Mouse (Mus musculus): ENCODE measurements at regions not wholly inside any gene's neighbourhood (a gene's known extent, or its start where the extent isn't known, plus 50 kb on each side); places are given as distances from the start of the nearest gene placed in this dataset.

DNA sequence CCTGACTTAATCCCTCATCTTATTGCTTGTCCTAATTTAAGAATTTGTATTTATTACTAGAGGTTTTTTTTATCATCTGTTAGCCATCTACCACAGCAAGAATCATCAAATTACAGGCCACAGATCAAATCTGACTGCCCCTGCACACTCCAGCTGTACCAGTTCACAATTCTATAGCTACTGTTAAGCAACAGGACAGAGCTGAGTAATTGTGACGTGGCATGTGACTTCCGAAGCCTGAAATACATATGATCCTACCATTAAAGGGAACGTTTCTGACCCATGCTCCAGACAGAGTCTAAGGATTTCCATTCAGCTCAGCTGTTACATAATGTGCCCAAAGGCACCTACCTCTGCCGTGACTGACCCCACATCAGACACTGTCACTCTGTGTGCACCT lies 74.0 kb upstream of the Mboat1 start:
- H3K27me3 ChIP-seq = no peaks in the 10 kb centered on the region
- no peak overlapping the region for H3K4me3 ChIP-seq (replicated peaks)
- no peak overlapping the region for H3K9ac ChIP-seq
- H3K9me3 ChIP-seq (replicated peaks) = no peaks in the 10 kb centered on the region
- no peak for ATAC-seq (replicated peaks; ENCODE audit: low FRiP score)
- H3K27ac ChIP-seq = no peak overlapping the region
- 52% methylated on average over 4 of the region's 4 CpGs for WGBS
- no peak overlapping the region for H3K4me2 ChIP-seq
- no peaks in the 10 kb centered on the region for H3K4me1 ChIP-seq
- H3K36me3 ChIP-seq = no peaks in the 10 kb centered on the region

- H3K4me1 ChIP-seq = peaks cover 10% of the 10 kb centered on the region
- H3K36me3 ChIP-seq = no peaks in the 10 kb centered on the region
- H3K9me3 ChIP-seq (replicated peaks) = no peaks in the 10 kb centered on the region
- no peak overlapping the region for H3K27ac ChIP-seq
- 80% methylated on average over 3 of the region's 3 CpGs for WGBS
- no peak overlapping the region for H3K4me3 ChIP-seq (replicated peaks)
- no peak for ATAC-seq (replicated peaks; ENCODE audit: low FRiP score)
- no peak overlapping the region for H3K4me2 ChIP-seq
- no peaks in the 10 kb centered on the region for H3K27me3 ChIP-seq
- H3K9ac ChIP-seq = no peak overlapping the region
These were observed 69.3 kb upstream of the E2f3 start for GRCm38 (mm10) chr13:30055141-30055645.

DNA sequence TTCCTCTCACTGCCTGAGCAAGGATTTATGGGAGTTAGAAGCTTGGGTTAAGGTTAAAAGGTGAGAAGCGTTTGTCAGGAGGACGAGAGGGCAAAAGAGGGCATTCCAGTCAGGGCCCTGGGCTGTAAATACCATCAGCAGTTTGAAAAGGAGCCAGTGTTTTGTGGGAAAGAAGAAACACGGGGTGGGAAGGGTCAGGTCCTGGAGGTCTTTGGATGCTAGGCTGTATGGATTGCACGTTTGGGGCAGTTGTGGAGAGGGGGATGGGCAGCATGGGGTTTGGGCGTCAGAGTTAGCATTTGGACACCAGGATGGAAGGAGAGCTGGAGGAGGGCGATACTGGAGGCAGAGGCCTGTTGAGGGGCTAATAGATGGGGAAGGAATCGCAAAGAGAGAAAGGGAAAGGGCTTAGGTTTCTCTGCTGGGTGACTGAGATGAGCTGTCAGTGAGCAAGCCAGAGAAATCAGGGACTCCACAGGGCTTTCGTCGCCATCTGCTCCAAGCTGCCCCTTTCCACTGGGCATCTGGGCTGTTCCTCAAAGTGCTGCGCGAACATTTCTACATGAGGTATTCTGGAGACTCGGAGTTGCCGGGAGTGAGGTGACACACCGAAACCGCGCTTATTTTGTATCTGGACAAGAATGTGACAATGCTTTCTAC lies 66.2 kb upstream of the E2f3 start:
- H3K9me3 ChIP-seq (replicated peaks) = no peaks in the 10 kb centered on the region
- H3K4me2 ChIP-seq = 0 out of 2 replicates have a peak overlapping the region, but pooled peaks have one; percentile 9
- 0 out of 2 replicates have a peak, but pooled peaks have one; percentile 40 for ATAC-seq (replicated peaks; ENCODE audit: low FRiP score)
- no peak overlapping the region for H3K27ac ChIP-seq
- H3K36me3 ChIP-seq = no peaks in the 10 kb centered on the region
- no peaks in the 10 kb centered on the region for H3K27me3 ChIP-seq
- no peak overlapping the region for H3K9ac ChIP-seq
- peaks cover 10% of the 10 kb centered on the region for H3K4me1 ChIP-seq
- H3K4me3 ChIP-seq (replicated peaks) = no peak overlapping the region
- WGBS = 44% methylated on average over 16 of the region's 16 CpGs

DNA sequence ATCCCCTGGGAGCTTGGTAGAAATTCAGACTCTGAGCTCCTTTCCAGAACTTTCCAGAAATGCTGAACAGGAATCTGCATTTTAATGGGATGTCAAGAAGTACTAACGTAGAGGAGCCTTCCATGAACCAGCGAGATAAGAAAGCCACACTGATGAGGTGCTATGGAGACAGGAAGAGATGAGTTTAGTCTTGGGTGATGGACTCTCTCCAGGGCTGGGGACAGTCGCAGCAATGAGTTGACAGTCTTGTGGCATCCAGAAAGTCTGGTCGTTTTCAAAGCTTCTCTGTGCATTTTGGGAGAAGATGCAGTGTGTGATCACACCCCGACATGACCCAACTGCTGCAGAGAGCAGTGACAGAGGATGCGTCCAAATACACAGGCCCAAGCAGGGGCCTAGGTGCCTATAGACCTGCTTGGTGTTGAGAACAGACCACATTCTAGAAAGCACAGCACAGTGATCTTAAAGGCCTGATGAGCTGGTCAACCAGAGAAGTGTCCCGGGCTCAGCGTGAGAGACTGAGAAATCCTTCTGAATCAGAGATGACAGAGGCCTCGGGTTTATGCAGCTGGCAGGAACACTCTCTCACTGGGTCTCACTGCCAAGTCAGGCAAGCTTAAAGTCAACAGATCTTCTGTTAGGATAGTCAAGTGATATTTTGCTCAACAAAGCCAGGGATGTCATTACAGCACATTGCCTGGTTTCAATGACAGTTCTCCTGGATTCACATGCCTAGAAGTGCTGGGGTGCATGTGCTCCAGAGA lies 65.1 kb upstream of the E2f3 start:
- no peaks in the 10 kb centered on the region for H3K36me3 ChIP-seq
- H3K4me1 ChIP-seq = peaks cover 10% of the 10 kb centered on the region
- WGBS = 66% methylated on average over 9 of the region's 9 CpGs
- H3K4me2 ChIP-seq = no peak overlapping the region
- H3K27me3 ChIP-seq = no peaks in the 10 kb centered on the region
- H3K4me3 ChIP-seq (replicated peaks) = no peak overlapping the region
- H3K9ac ChIP-seq = no peak overlapping the region
- H3K27ac ChIP-seq = no peak overlapping the region
- no peak for ATAC-seq (replicated peaks; ENCODE audit: low FRiP score)
- H3K9me3 ChIP-seq (replicated peaks) = no peaks in the 10 kb centered on the region

- H3K4me2 ChIP-seq = no peak overlapping the region
- H3K9me3 ChIP-seq (replicated peaks) = no peaks in the 10 kb centered on the region
- ATAC-seq (replicated peaks; ENCODE audit: low FRiP score) = no peak
- no peaks in the 10 kb centered on the region for H3K36me3 ChIP-seq
- peaks cover 10% of the 10 kb centered on the region for H3K4me1 ChIP-seq
- no peak overlapping the region for H3K4me3 ChIP-seq (replicated peaks)
- 63% methylated on average over 11 of the region's 11 CpGs for WGBS
- H3K27me3 ChIP-seq = no peaks in the 10 kb centered on the region
- no peak overlapping the region for H3K9ac ChIP-seq
- no peak overlapping the region for H3K27ac ChIP-seq
These were observed 62.5 kb upstream of the E2f3 start for GRCm38 (mm10) chr13:30048260-30048859.

DNA sequence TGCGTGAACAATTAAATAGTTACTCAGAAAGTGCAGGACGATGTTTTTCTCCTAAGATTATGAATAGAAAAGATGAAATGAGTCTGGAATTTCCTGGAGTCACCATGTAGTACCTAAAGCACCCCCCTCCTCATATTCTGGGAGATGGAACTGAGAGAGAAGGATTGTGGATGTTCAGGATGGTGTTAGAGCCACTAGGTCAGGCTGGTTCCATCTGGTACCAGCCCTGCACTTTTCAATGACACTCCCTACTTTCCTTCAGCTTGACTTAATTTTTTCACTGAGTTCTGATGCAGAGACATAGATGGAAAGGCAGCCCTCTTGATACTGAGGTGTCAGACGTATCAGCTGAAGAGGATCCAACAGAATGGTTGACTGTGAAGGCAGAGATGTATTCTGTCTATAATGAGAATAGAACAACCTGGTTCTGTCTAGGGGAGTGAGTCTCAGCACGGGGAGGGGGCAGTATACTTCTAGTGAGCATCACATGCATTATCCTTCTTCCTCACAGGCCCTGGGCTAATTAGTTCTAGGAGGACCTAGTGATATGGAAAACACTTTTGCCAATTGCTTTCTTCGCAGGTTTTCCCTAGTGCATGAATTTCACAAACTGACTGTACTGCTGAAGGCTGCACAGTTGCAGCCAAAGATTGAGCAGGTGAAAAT lies 60.8 kb upstream of the E2f3 start:
- 87% methylated on average over 5 of the region's 5 CpGs for WGBS
- no peak overlapping the region for H3K27ac ChIP-seq
- no peak overlapping the region for H3K9ac ChIP-seq
- H3K4me1 ChIP-seq = peaks cover 4% of the 10 kb centered on the region
- no peak overlapping the region for H3K4me3 ChIP-seq (replicated peaks)
- H3K9me3 ChIP-seq (replicated peaks) = no peaks in the 10 kb centered on the region
- no peak for ATAC-seq (replicated peaks; ENCODE audit: low FRiP score)
- H3K4me2 ChIP-seq = no peak overlapping the region
- H3K27me3 ChIP-seq = no peaks in the 10 kb centered on the region
- no peaks in the 10 kb centered on the region for H3K36me3 ChIP-seq

GRCm38 (mm10) chr13:30046061-30046460 lies 60.2 kb upstream of the E2f3 start:
- Histone ChIP-seq H3K4me3 (replicated peaks) (no peak overlapping the region), H3K9ac (no peak overlapping the region), H3K9me3 (replicated peaks) (no peaks in the 10 kb centered on the region), H3K27me3 (no peaks in the 10 kb centered on the region), H3K27ac (no peak overlapping the region), H3K36me3 (no peaks in the 10 kb centered on the region), H3K4me1 (peaks cover 2% of the 10 kb centered on the region; the same call in 1 of the 2 replicates), H3K4me2 (no peak overlapping the region)
- ATAC-seq (replicated peaks; ENCODE audit: low FRiP score) = no peak
- 73% methylated on average over 15 of the region's 15 CpGs for WGBS

DNA sequence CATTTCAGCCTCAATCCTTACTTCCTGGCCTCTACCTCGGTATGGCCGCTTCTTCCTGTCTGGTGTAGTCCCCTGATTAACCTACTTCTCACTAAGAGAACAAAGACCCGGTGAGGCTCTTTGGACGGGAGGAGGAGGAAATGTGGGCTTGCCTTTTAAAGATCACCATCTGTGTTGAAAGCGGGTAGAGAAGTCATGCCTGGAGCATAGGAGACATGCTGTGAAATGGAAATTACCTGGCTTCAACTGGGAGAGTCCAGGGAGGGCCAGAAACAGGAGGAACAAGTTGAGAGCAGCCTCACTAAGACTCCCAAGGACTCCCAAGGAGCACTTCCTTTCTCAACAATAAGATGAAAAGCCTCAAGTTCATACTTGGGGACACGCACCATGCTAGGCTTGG lies 59.4 kb upstream of the E2f3 start:
- Histone ChIP-seq H3K9ac (no peak overlapping the region), H3K36me3 (no peaks in the 10 kb centered on the region), H3K4me2 (no peak overlapping the region), H3K9me3 (replicated peaks) (no peaks in the 10 kb centered on the region), H3K27me3 (no peaks in the 10 kb centered on the region), H3K4me1 (no peaks in the 10 kb centered on the region), H3K27ac (no peak overlapping the region), H3K4me3 (replicated peaks) (no peak overlapping the region)
- ATAC-seq (replicated peaks; ENCODE audit: low FRiP score) = no peak
- WGBS = 71% methylated on average over 6 of the region's 6 CpGs

- no peak overlapping the region for H3K9ac ChIP-seq
- H3K27me3 ChIP-seq = no peaks in the 10 kb centered on the region
- no peak overlapping the region for H3K27ac ChIP-seq
- no peak overlapping the region for H3K4me3 ChIP-seq (replicated peaks)
- 86% methylated on average over 2 of the region's 2 CpGs for WGBS
- ATAC-seq (replicated peaks; ENCODE audit: low FRiP score) = no peak
- H3K4me1 ChIP-seq = no peaks in the 10 kb centered on the region
- no peaks in the 10 kb centered on the region for H3K9me3 ChIP-seq (replicated peaks)
- H3K4me2 ChIP-seq = no peak overlapping the region
- H3K36me3 ChIP-seq = no peaks in the 10 kb centered on the region
These were observed 58.9 kb upstream of the E2f3 start for GRCm38 (mm10) chr13:30044790-30045189.

GRCm38 (mm10) chr13:30042689-30043320 lies 56.9 kb upstream of the E2f3 start:
- Histone ChIP-seq H3K4me1 (no peaks in the 10 kb centered on the region), H3K27me3 (no peaks in the 10 kb centered on the region), H3K27ac (no peak overlapping the region), H3K36me3 (no peaks in the 10 kb centered on the region), H3K9ac (no peak overlapping the region), H3K9me3 (replicated peaks) (no peaks in the 10 kb centered on the region), H3K4me2 (no peak overlapping the region), H3K4me3 (replicated peaks) (no peak overlapping the region)
- ATAC-seq (replicated peaks; ENCODE audit: low FRiP score) = no peak
- WGBS = 71% methylated on average over 15 of the region's 15 CpGs

GRCm38 (mm10) chr13:30041501-30042295 lies 55.8 kb upstream of the E2f3 start:
- Histone ChIP-seq H3K36me3 (no peaks in the 10 kb centered on the region), H3K27ac (no peak overlapping the region), H3K9me3 (replicated peaks) (no peaks in the 10 kb centered on the region), H3K4me2 (no peak overlapping the region), H3K4me1 (no peaks in the 10 kb centered on the region), H3K27me3 (no peaks in the 10 kb centered on the region), H3K4me3 (replicated peaks) (no peak overlapping the region), H3K9ac (no peak overlapping the region)
- 89% methylated on average over 3 of the region's 3 CpGs for WGBS
- no peak for ATAC-seq (replicated peaks; ENCODE audit: low FRiP score)
